Mouse (Mus musculus) stomach, postnatal 0 days (tissue): ENCODE results near the gene Islr2.

Experiments used
- CTCF ChIP-seq: IDR thresholded peaks from 2 replicates; pipeline ENCODE4 v1.5.1; 2016; ENCODE audit warnings: antibody characterized with exemption, low read depth, mild to moderate bottlenecking, moderate library complexity
- EP300 ChIP-seq: optimal IDR thresholded peaks from 2 replicates; pipeline ENCODE3; 2016; ENCODE audit warnings: antibody characterized with exemption

GRCm38 (mm10) chr9:58225915-58226913 lies 22.1 kb upstream of the Islr2 start:
- peak; percentile 88 for TF ChIP-seq CTCF
- TF ChIP-seq EP300 = no peak
